Mouse (Mus musculus) urinary bladder, postnatal 25 days (tissue): Measurements from ENCODE around the gene Rdh13.

Experiments used
- DNase-seq: peaks from one replicate; pipeline ENCODE4 v3.0.0; 2022; ENCODE audit warnings: low spot score

The Rdh13 gene

GRCm38 (mm10) chr7:4445216-4445791 is at the start of gene Rdh13:
Rdh13 (minus strand) TSS chr7:4445649.
- peak; percentile 73 for DNase-seq

GRCm38 (mm10) chr7:4493991-4494390 is 48.5 kb upstream of the Rdh13 start:
- DNase-seq = no peak

- DNase-seq = no peak
Measured at GRCm38 (mm10) chr7:4492284-4493224, 47.1 kb upstream of the Rdh13 start.

- no peak for DNase-seq
Measured at GRCm38 (mm10) chr7:4491308-4491707, 45.9 kb upstream of the Rdh13 start.

- DNase-seq = no peak
Measured at GRCm38 (mm10) chr7:4482281-4482680, 36.8 kb upstream of the Rdh13 start.

GRCm38 (mm10) chr7:4479674-4480073 is 34.2 kb upstream of the Rdh13 start:
- no peak for DNase-seq

- no peak for DNase-seq
Measured at GRCm38 (mm10) chr7:4478796-4479291, 33.4 kb upstream of the Rdh13 start.

- peak; percentile 46 for DNase-seq
Measured at GRCm38 (mm10) chr7:4478021-4478795, 32.8 kb upstream of the Rdh13 start.

- DNase-seq = no peak
Measured at GRCm38 (mm10) chr7:4473940-4474339, 28.5 kb upstream of the Rdh13 start.

GRCm38 (mm10) chr7:4471179-4471555 is 25.7 kb upstream of the Rdh13 start:
- peak; percentile 75 for DNase-seq

- peak; percentile 67 for DNase-seq
Measured at GRCm38 (mm10) chr7:4470275-4471178, 25.1 kb upstream of the Rdh13 start.

- DNase-seq = no peak
Measured at GRCm38 (mm10) chr7:4467801-4468200, 22.4 kb upstream of the Rdh13 start.

- DNase-seq = peak; percentile 58
Measured at GRCm38 (mm10) chr7:4464194-4464824, 18.9 kb upstream of the Rdh13 start.

GRCm38 (mm10) chr7:4460576-4461434 is 15.4 kb upstream of the Rdh13 start, which contains the start of gene Eps8l1:
Eps8l1 (plus strand) TSS chr7:4460674.
- DNase-seq = no peak

GRCm38 (mm10) chr7:4452644-4453043 is 7.2 kb upstream of the Rdh13 start:
- DNase-seq = no peak

- no peak for DNase-seq
Measured at GRCm38 (mm10) chr7:4449211-4449610, 3.8 kb upstream of the Rdh13 start.

GRCm38 (mm10) chr7:4448439-4448838 is 3.0 kb upstream of the Rdh13 start:
- DNase-seq = no peak

- no peak for DNase-seq
Measured at GRCm38 (mm10) chr7:4447138-4447537, 1.7 kb upstream of the Rdh13 start.

GRCm38 (mm10) chr7:4440549-4440948 is 4.9 kb downstream of the Rdh13 start:
- DNase-seq = no peak

- DNase-seq = no peak
Measured at GRCm38 (mm10) chr7:4437721-4438120, 7.7 kb downstream of the Rdh13 start.
